Mouse (Mus musculus) R1 (cell line): Measurements from ENCODE around the gene Znfx1.

ENCODE experiments used
- DNase-seq: peaks from one replicate; pipeline ENCODE4 v3.0.0-alpha.2; 2018; ENCODE audit warnings: low read depth, low spot score

Znfx1 gene

DNA sequence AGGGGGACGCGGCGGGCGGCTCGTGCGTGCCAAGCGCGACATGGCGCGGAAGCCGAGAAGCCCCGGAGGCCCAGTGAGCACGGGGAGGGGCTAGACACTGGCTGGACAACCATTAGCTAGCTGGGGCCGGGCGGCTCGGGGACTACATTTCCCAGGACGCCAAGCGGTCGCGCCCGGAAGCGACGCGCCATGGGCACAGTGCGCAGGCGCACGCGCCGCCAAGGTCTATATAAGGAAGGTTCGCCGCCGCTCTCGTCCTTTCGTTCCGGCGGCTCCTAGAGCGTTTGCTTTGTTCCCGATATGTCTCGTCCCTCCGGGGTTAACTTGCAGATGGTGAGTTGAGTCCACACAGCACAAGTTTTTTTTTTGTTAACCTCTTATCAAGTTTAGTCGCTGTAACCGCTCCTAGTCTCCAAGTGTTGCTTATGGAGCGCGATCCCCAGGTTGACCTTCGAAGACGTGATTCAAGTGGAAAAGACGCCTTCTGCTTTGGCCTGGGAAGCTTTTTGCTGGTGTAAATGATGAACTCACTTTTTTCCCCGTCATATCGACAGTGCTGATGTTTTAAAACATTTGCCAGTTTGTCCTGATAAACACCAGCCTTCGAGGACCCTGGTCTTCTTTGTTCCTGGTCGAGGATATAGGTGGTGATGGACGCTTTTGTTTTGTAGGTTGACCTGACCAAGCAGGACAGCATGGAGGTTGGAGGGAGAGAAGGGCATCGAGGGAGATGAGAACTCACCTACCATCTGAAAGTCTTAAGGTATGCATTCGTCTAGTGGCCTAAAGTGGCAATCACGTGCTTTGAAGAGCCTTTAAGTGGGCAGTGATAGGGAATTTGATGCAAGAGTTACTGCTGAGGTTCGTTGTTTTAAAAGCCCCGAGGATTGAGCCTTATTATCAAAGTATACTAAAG, at the start of gene Znfx1:
TSS of gene Znfx1 (minus strand) at position 51 of the 916 bp plus-strand sequence.
- peak; percentile 96 for DNase-seq

DNA sequence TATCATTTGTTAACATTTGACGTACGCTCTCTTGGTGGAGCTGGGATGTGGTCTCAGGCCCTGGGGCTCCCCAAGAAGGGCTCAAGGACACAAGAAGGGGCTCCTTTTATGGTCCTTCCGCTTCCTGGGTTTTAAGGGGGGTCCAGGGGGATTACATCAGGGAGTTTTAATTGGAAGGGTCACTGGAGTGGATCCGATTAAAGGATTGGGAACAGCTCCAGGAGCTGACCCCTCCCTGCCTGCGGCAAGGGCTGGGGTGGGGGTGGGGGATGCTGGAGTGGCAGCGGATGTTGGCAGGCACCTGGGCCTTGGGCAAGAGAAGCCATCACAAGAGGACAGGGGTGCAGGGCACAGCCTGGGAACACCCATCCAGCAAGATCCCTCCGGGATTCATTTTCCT, 49.4 kb upstream of the Znfx1 start:
- no peak for DNase-seq

DNA sequence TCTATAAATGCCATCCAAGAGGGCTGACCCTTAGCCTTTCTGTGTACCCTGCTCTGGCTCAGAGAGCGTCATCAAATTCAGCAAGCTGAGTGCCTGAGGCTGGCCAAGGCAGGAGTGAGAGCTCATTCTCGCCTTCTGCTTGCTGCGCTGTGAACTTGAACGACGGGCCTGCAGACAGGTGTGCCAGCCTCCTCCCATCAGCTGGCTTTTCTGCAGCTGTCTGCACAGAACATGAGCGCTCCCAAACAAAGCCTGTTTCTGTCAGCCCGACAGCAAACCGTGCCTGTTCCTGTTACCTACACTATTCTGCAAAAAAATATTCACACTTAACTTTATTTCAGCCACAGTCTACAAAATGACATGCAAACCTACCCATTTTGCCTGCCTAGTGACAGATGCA, 46.7 kb upstream of the Znfx1 start:
- DNase-seq: no peak

DNA sequence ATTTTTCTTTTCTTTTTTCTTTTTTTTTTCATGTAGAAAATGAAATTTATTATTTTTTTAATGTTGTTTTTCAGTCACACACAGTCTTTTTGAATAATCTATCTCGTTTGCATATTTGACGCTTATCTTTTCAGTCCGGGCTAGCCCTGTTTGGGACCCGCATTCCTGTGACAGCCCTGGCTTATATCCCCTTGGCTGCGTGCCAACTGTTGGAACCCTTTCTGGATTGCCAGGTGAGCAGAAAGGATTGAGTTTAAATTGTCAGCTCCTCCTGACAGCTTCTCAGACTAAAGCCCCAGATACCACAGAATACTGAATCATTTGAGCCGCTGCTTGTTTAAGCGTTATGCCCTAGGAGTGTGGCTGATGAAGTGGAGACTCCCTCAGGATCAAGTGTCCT, 40.7 kb upstream of the Znfx1 start:
- no peak for DNase-seq

DNA sequence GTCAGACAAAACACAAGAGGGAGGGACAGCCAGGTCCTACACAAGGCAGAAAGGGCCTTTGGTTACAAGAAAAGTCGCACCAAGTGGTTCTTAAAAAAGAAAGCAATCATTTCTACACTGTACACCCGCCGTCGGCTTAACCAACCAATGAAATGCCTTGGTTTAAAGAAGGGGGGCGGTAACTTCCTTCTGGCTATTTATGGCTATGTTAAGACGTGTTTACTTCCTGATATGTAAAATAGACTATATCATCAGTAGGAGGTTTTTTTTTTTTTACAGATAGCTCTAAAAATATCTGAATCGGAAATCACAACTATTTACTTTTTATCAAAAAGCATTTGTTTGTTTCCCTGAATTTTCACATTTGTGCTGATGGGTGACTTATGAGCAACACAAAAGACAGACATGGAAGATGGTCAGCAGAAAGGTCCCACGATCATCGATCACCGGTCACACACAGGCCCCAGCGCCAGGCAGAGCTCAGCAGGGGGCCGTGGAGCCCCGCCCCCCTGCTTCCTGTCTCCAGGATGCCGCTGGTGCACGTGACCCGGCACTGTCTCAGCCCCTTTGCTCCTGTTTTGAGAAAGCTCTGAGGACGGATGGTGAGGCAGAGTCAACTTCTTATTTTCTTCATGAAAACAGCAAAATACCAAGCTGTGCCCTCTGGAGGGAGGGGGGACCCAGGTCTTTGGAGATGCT, 39.1 kb upstream of the Znfx1 start:
- DNase-seq: peak; percentile 77

DNA sequence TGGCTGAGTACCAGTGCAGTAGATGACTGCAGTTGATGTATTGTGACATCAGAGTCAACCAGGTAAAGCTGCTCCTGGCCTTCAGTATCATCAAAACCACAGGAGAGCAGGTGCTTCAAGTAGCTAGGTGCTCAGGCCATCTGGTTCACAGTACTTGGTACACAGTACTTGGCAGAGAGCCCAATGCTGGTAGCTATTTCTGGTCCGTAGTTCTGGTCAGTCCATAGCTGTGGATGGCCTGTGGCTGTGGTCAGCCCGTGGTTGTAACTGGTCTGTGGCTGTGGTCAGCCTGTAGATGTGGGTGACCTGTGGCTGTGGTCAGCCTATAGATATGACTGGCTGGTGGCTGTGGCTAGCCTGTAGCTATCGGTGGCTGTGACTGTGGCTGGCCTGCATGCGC, 31.9 kb upstream of the Znfx1 start:
- DNase-seq: no peak

DNA sequence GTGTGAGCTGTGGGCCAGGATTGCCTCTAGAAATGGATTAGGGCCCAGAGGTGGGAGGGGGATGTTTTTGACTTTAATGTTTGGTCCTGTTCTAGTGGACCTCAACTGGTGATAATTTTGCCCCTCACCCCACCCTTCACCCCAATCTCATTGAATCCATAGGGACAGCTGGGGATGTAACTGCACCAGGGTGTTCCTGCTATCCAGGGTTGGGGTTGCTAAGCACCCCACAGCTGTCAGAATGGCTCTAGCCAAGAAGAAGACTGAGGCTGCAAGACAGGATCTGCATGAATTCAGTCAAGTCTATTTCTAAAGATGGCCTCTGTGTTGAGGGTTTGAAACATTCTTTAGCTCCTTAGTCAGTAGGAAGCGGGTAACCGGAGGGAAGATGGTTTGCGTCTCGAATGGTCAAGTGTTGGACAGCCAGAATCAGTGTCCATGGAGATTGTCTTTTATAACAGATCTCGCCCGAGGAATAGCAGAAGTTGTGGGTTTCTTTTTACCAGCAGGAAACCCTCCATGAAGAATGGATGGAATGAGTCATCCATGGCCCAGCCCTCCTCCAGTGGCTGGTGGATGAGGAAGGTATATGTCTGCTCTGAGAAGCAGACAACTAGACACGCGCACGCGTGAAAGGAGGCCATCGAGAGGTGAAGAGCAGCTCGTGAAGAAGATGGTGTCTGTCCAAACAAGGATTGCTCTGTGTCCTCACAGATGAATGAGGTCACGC, 30.5 kb upstream of the Znfx1 start:
- DNase-seq: no peak

DNA sequence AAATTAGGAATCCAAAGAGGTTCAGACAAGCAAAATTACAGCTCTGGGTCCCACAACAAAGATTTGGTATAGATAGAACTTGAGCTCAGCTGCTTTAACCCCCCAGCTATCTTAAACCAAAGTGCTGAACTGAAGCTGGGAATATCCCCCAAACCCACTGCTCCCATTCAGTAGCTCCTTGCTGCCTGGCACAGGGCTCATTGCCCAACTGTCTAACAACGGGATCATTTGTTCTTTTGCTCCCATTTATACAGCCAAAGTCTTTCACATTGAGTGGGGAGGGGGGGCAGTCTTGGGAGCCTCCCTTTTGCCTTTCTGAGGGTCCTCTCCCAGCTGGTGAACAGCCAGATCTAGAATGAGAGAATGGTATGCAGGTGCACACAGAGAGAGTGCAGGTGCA, 27.5 kb upstream of the Znfx1 start:
- no peak for DNase-seq

DNA sequence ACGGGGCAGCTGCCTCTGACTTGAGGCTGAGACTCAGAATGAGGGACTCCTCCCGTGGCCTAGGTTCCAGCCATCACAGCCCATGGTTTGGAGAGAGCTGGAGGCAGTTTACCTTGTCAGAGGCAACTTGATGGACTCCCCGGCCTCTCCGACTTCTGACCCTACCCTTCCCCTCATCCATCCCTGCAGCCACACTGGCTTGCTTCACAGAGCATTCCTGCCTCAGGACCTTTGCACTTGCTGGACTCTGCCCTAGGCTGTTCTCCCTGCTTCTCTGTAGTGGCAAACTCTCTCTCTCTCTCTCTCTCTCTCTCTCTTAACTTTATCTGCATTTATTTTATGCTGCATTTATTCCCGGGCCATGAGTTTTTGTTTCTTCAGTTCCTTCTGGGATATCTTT, 24.0 kb upstream of the Znfx1 start:
- no peak for DNase-seq

DNA sequence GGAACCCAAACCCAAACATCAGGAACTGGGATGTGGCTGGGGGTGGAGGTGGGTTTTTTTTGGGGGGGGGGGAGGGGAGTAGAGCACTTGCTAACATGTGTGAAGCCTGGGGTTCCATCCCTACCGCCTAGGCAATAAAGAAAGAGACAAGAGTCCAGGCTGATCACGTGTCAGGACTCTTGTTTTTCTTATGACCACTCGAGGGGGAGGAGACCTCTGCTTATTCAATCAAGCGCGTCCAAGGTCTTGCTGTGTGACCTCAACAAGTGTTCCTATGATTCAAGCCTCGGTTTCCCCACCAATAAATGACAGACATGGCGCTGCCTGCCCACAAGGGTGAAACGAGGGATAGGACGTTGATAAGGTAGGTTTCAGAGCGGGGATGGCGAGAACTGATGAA, 23.3 kb upstream of the Znfx1 start:
- DNase-seq: no peak

DNA sequence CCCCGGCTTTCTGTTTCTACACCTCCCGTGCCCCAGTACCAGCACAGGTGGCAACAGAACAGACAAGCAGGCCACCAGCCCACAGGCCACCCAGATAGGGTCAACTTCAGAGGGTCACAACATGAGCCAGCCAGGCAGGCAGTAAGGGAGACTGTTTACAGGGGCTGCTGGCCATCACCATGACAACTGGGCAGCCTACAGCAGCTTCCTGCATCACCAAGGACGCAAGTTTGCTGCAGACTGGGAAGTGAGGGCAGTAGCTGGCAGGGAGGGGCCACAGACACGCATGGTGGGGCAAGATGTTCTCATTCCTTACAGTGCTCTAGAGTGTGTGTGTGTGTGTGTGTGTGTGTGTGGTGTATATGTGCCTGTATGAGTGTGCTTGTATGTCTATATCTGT, 18.8 kb upstream of the Znfx1 start:
- DNase-seq: no peak

DNA sequence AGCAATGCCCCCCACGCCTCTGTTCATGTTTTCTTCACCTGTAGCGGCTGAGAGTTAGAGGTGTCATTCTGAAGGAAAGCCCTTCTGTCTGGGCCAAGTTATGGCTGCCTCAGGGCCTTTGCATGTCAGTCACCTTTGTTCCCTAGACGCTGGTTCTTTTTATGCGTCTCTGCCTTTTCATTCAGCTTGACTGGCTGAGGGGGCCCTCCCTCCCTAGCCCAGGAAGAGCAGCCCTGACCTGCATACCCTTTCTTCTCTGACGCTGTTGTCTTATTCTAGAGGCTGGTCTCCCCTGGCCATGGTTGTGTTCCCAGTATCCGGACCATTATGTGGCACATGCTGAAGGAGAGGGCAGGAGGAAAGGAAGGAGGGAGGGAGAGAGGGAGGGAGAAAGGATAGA, 18.3 kb upstream of the Znfx1 start:
- no peak for DNase-seq

DNA sequence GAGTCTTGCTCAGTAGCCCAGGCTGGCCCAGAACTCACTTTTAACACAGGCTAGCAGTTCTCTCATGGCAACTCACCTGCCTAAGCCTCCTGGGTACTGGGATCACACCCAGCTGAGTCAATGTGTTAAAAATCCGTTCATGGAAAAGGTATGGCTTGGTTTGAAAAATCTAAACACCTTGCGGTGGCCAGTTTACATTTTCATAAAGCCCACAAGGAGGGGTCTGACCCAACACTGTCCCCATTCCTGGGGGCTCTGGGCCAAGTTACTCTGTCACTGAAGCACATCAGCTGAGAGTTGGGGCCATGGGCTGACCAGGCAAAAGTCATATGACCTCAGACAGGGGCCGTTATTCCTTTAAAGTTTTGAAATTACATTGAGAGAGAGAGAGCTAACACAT, 17.6 kb upstream of the Znfx1 start:
- DNase-seq: no peak

DNA sequence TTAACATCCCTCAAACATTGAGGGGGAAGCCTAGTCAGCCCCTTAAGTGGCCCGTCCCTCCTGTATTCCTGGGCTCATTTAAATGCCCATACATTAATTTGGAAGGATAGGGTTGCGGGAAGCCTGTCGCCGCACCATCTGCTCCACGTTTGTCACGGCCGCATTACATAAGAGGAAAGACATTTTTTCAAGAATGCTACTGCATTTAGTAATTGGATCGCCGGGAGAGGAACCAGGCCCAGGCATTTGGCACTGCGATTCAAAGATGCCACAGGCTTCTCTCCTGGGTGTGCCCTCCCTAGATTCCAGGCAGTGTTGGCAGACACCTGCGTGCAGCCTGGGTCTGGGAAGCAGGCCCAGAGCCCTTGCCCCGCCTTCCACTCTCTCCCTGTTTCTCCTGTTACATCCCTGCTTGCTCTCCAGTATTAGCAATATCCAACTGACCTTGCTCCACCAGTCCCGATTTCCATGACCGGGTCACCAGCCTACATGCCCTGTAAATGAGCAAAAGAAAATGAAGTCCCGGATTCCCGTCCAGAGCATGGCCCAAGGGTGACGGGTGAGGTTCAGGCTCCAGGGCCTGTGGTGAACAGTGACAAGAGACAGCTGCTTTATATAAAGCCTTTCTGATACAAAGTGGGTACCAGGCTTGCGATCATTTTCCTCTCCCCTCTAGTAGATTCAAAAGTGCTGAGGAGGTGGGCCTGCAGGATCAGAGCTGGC, 16.9 kb upstream of the Znfx1 start:
- no peak for DNase-seq

DNA sequence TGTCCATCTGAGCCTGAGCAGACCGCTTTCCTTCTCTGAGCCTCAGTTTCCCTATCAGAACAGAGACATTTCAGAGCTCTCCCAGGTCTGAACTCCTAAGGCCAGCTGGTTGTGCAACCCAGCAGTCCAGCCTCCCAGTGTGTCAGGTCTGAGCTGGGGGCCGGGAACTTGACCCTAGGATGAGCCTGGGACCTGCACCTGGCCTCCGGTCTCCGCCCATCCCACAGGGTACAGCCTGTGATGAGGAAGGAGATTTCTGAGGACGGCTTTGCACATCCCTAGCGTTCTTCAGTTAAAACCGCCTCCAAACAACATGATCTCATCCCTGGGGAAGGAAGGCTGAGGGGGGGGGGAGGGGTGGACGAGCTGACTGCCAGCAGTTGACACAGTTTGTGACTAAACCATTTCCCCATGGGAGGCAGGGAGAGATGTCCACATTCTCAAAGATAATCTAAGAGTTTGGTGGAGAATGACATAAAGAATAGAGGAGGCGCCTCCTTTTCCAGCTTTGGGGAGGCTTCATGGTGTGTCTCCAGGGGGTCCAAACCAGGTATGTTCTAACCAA, 16.2 kb upstream of the Znfx1 start:
- no peak for DNase-seq

DNA sequence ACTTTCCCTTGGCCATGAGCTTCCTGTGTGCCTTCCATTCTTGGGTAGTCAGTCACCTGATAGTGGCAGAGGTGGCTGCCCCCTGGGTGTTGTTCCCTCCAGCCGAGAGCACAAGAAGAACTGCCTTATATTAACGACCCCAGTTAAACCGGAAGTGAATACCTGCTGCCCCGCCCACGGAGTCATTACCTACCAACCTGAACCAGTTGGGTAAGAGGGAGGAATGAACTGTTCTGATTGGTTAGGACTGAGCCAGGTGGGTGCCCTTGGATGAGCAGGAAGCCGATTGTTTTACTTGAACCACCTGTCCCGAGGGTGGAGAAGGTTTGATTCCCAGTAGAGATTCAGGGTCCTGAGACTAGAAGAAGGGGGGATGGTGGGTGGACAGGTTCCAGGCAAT, 15.7 kb upstream of the Znfx1 start:
- DNase-seq: peak; percentile 69

DNA sequence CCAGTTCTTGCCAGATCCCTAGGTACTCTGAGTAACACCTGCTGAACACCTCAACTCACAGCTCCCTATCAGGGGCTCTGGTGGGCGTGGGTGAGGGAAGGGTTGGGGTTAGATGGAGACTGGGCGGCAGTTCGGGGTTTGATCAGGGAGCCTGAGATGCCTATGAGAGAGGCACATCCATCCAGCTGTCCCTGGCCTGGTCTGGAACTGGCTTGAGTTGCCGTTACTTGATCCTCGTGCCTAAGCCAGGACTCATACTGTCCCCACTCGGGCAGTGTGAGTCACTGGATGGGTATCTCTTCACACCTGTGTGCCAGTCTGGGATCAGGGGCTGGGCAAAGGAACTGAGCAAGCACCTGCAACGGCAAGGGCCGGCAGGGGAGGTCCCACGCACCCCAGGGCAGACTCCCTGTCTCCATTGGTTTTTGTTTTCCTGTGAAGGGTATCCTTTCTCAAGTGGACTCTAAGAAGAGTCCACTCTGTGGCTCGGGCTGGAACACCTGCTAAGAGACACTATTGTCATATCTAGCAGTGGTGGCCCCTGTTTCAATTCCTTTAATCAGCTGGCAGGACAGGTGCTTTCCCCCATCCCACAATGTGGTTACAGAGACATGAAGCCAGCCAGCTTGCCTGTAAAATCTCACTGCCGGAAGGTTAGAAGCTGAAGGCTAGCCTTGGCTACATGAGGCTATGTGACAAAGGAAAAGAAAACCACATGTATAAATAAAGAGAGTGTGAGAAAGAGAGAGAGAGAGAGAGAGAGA, 14.6 kb upstream of the Znfx1 start:
- DNase-seq: no peak

DNA sequence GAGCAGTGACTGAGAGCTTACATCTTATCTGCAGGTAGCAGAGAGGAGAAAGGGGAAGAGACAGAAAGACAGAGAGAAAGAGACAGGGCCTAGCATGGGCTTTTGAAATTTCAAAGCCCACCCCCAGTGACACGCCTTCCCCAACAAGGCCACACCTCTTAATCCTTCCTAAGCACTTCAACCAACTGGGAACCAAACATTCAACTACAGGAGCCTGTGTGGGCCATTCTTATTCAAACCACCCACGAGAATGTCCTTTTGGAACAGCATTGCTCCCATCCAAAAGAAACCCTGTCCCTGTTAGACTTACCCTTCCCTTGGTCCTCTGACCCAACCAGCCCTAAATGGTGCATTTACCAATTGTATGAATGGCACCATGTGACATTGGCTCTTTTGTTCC, 13.9 kb upstream of the Znfx1 start:
- peak; percentile 67 for DNase-seq

DNA sequence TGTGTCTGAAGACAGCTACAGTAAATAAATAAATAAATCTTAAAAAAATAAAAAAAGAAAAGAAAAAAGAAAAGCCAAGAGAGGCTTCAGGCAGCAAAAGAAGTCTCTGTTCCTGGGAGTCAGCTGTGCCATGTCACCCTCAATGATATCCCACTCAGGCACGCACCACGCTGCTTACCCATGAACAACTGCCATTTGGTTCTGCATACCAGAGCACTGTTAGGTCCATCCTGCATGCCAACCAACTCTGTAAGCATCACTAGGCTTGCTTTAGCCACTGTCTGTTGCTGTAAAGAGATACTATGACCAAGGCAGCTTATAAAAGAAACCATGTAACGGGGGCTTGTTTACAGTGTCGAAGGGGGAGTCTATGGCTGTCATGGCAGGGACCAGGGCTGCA, 13.5 kb upstream of the Znfx1 start:
- DNase-seq: no peak

DNA sequence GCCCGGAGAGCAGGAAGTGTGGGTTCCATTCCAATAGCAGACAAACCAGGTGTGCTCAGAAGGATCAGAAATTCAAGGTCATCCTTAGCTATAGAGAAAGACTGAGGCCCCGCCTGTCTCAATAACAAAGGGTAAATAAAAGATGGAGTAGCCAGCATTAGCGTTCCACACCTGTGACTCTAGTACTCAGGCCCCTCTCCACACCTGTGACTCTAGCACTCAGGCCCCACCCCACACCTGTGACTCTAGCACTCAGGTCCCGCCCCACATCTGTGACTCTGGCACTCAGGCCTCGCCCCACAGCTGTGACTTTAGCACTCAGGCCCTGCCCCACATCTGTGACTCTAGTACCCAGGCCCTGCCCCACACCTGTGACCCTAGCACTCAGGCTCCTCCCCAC, 11.8 kb upstream of the Znfx1 start:
- DNase-seq: peak; percentile 43
